10 mouse cellular contexts compared by ENCODE assay signal in the genomic region with DNA sequence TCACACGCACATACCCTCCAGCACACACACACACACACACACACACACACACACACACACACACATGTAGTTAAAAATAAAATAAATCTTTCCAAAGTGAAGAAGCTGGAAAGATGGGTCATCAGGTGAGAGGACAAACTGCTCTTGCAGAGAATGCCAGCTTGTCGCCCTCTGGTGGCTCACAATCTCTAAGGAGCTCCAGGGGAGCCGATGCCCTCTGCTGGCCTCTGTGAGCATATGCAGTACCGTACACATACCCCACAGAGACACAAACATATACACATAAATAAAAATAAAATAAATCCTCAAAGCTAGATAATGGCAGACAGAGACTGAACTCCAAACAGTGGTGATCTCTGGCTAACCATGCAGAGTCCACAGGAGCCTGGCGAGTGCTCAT.
DNase-seq lines count a peak whose midpoint lies in the region; ATAC-seq and TF ChIP-seq lines count a peak whose summit lies in the region.
"Had no signal": no experiment of that assay in that cellular context is flagged by ENCODE, and none has a peak within 500 bp of the region (broad histone marks: within the 10 kb centered on the region; RNA-seq: fewer than 3 reads in every experiment).

No protein-coding gene starts in this region.

- no peaks in the 10 kb centered on the region for H3K4me1 ChIP-seq in forebrain, postnatal 0 days (ENCODE audit: insufficient read depth)
- no peaks in the 10 kb centered on the region for H3K4me1 ChIP-seq in forebrain, embryonic 10.5 days
- no peaks in the 10 kb centered on the region for H3K4me1 ChIP-seq in midbrain, postnatal 0 days (ENCODE audit: insufficient read depth, low read length)
- H3K4me1 ChIP-seq in midbrain, embryonic 15.5 days, result no peaks in the 10 kb centered on the region
- H3K4me1 ChIP-seq: limb, embryonic 15.5 days; stomach, embryonic 15.5 days had no signal

- DNase-seq in forebrain, postnatal 0 days, result no peak
- DNase-seq in forebrain, embryonic 10.5 days (ENCODE audit: extremely low spot score, low spot score), result no peak
- peak; percentile 26 for DNase-seq in midbrain, postnatal 0 days (ENCODE audit: low spot score)
- DNase-seq in c-Kit-negative CD71-positive TER-119-positive erythroid progenitor cells, embryonic 14.5 days (ENCODE audit: low read depth, low spot score), result peak; percentile 4
- peak; percentile 29 for DNase-seq in lung, postnatal 36 days
- DNase-seq in layer of hippocampus, adult 11-12 months (ENCODE audit: low spot score), result no peak
- no peak for DNase-seq in cerebellum, postnatal 36 days

- no peaks in the 10 kb centered on the region for H3K9me3 ChIP-seq in forebrain, postnatal 0 days (ENCODE audit: low read length)
- no peaks in the 10 kb centered on the region for H3K9me3 ChIP-seq in forebrain, embryonic 10.5 days
- H3K9me3 ChIP-seq in midbrain, postnatal 0 days (ENCODE audit: low read length), result no peaks in the 10 kb centered on the region
- no peaks in the 10 kb centered on the region for H3K9me3 ChIP-seq in midbrain, embryonic 15.5 days
- H3K9me3 ChIP-seq: limb, embryonic 15.5 days; stomach, embryonic 15.5 days had no signal

- WGBS in forebrain, postnatal 0 days, result 93% methylated on average over 5 of the region's 5 CpGs
- WGBS in forebrain, embryonic 10.5 days, result 84% methylated on average over 5 of the region's 5 CpGs
- WGBS in midbrain, postnatal 0 days, result 93% methylated on average over 5 of the region's 5 CpGs
- 87% methylated on average over 5 of the region's 5 CpGs for WGBS in midbrain, embryonic 15.5 days

- no peak overlapping the region for H3K27ac ChIP-seq in forebrain, postnatal 0 days (ENCODE audit: low read depth, low read length)
- no peak overlapping the region for H3K27ac ChIP-seq in forebrain, embryonic 10.5 days
- H3K27ac ChIP-seq in midbrain, postnatal 0 days (ENCODE audit: low read depth, low read length), result no peak overlapping the region
- H3K27ac ChIP-seq in midbrain, embryonic 15.5 days, result no peak overlapping the region
- H3K27ac ChIP-seq: limb, embryonic 15.5 days; stomach, embryonic 15.5 days had no signal

- no peak overlapping the region for H3K9ac ChIP-seq in forebrain, postnatal 0 days
- H3K9ac ChIP-seq in midbrain, postnatal 0 days (replicated peaks; ENCODE audit: low read length, poor library complexity, severe bottlenecking), result no peak overlapping the region
- H3K9ac ChIP-seq in midbrain, embryonic 15.5 days, result no peak overlapping the region
- H3K9ac ChIP-seq: limb, embryonic 15.5 days; stomach, embryonic 15.5 days had no signal

- H3K27me3 ChIP-seq in forebrain, postnatal 0 days (ENCODE audit: insufficient read depth, low read length), result no peaks in the 10 kb centered on the region
- H3K27me3 ChIP-seq in forebrain, embryonic 10.5 days (ENCODE audit: poor library complexity, severe bottlenecking), result no peaks in the 10 kb centered on the region
- no peaks in the 10 kb centered on the region for H3K27me3 ChIP-seq in midbrain, postnatal 0 days (ENCODE audit: insufficient read depth, low read length)
- no peaks in the 10 kb centered on the region for H3K27me3 ChIP-seq in midbrain, embryonic 15.5 days (replicated peaks)
- H3K27me3 ChIP-seq: limb, embryonic 15.5 days; stomach, embryonic 15.5 days had no signal

- H3K36me3 ChIP-seq in forebrain, postnatal 0 days (ENCODE audit: insufficient read depth), result no peaks in the 10 kb centered on the region
- no peaks in the 10 kb centered on the region for H3K36me3 ChIP-seq in forebrain, embryonic 10.5 days (replicated peaks)
- H3K36me3 ChIP-seq in midbrain, postnatal 0 days (ENCODE audit: insufficient read depth, low read length), result no peaks in the 10 kb centered on the region
- no peaks in the 10 kb centered on the region for H3K36me3 ChIP-seq in midbrain, embryonic 15.5 days (replicated peaks)

- peak; percentile 61 for TF ChIP-seq CTCF in forebrain, postnatal 0 days (IDR thresholded peaks at IDR 0.05; ENCODE audit: low read depth)
- TF ChIP-seq CTCF in midbrain, postnatal 0 days (IDR thresholded peaks at IDR 0.05), result peak; percentile 69

- H3K4me3 ChIP-seq in forebrain, postnatal 0 days (ENCODE audit: low read depth, low read length), result no peak overlapping the region
- no peak overlapping the region for H3K4me3 ChIP-seq in forebrain, embryonic 10.5 days
- H3K4me3 ChIP-seq in midbrain, postnatal 0 days (ENCODE audit: low read depth, low read length), result no peak overlapping the region
- H3K4me3 ChIP-seq in midbrain, embryonic 15.5 days, result no peak overlapping the region
- H3K4me3 ChIP-seq: limb, embryonic 15.5 days; stomach, embryonic 15.5 days had no signal

- H3K4me2 ChIP-seq in forebrain, postnatal 0 days (ENCODE audit: low read depth), result no peak overlapping the region
- H3K4me2 ChIP-seq in midbrain, postnatal 0 days (ENCODE audit: low read depth, low read length, poor library complexity, severe bottlenecking), result no peak overlapping the region
- H3K4me2 ChIP-seq in midbrain, embryonic 15.5 days, result no peak overlapping the region
- H3K4me2 ChIP-seq: limb, embryonic 15.5 days; stomach, embryonic 15.5 days had no signal

- no peak for ATAC-seq in forebrain, postnatal 0 days
- no peak for ATAC-seq in midbrain, postnatal 0 days (ENCODE audit: low FRiP score)
- no peak for ATAC-seq in midbrain, embryonic 15.5 days (replicated peaks)

Comparison
In these comparisons a context has a peak if more than half of its experiments do, and no peak if none do; other contexts are left out.
1. DNase-seq: peak in midbrain, postnatal 0 days (single experiment), c-Kit-negative CD71-positive TER-119-positive erythroid progenitor cells, embryonic 14.5 days (single experiment) and lung, postnatal 36 days (single experiment); none in forebrain, postnatal 0 days (single experiment), forebrain, embryonic 10.5 days (single experiment), layer of hippocampus, adult 11-12 months (single experiment) and cerebellum, postnatal 36 days (0 of 2).